26 mouse cellular contexts compared by ENCODE assay signal in the genomic region with DNA sequence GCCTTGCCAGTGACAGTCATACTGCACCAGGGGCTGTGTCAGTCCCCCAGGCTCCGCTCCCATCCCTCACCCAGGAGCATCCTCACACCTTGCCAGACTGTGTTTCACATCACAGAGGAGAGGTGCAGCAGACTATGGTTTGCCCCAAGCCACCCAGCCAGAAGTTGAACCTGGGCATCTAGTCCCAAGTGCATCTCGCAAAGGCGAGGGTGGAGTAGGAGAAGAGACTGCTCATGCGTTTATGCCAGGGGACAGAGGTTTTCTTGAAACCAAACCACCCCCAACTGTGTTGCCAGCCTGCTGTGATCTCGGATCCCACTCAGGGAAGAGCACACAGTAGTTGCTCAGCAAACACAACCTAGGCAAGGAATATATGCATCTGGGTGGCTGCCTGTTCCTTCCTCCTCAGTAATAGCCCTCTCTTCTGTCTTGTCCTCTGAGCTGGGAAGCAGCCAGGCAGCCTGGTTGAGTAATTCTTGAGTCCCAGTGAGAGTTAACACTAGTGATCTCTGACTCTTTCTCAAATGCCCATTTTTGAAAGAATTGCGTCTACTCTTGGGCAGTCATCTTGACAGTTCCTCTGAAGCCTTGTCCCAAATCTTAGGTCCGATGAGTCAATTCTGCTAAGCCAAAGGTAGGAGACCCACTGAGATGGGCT. TPM values are rescaled to one million over a fixed set of nuclear protein-coding genes. Genes with fewer than 3 reads are reported as not detected.
DNase-seq lines count a peak whose midpoint lies in the region; ATAC-seq and TF ChIP-seq lines count a peak whose summit lies in the region.
"Had no signal": no experiment of that assay in that cellular context is flagged by ENCODE, and none has a peak within 500 bp of the region (broad histone marks: within the 10 kb centered on the region; RNA-seq: fewer than 3 reads in every experiment).

No protein-coding gene starts in this region.

- ATAC-seq in intestine, embryonic 15.5 days, result no peak
- no peak for ATAC-seq in megakaryocyte, adult 5-6 weeks (ENCODE audit: poor library complexity, severe bottlenecking)
- ATAC-seq: CD4-positive, CD25-positive, alpha-beta regulatory T cell, adult 4 months; midbrain, embryonic 16.5 days; Patski had no signal

- H3K27me3 ChIP-seq in kidney, adult 2 months (replicated peaks; ENCODE audit: control insufficient read depth, insufficient read depth, low read length), result no peaks in the 10 kb centered on the region
- no peaks in the 10 kb centered on the region for H3K27me3 ChIP-seq in intestine, embryonic 15.5 days (replicated peaks)
- no peaks in the 10 kb centered on the region for H3K27me3 ChIP-seq in small intestine, adult 2 months (ENCODE audit: control insufficient read depth, insufficient read depth, low read length)
- H3K27me3 ChIP-seq: embryonic facial prominence, embryonic 12.5 days; neural tube, embryonic 13.5 days; Patski had no signal

- H3K9me3 ChIP-seq in intestine, embryonic 15.5 days, result no peaks in the 10 kb centered on the region
- H3K9me3 ChIP-seq: embryonic facial prominence, embryonic 12.5 days; forebrain, embryonic 12.5 days; heart, embryonic 10.5 days; hindbrain, embryonic 15.5 days; neural tube, embryonic 13.5 days had no signal

- peaks cover 29% of the 10 kb centered on the region for H3K4me1 ChIP-seq in kidney, adult 2 months (ENCODE audit: control insufficient read depth, insufficient read depth, low read length)
- H3K4me1 ChIP-seq in intestine, embryonic 15.5 days (replicated peaks), result peaks cover 61% of the 10 kb centered on the region
- H3K4me1 ChIP-seq in small intestine, adult 2 months (ENCODE audit: control insufficient read depth, insufficient read depth, insufficient read length, low read length), result peaks cover 48% of the 10 kb centered on the region
- H3K4me1 ChIP-seq: embryonic facial prominence, embryonic 12.5 days; hindbrain, embryonic 15.5 days had no signal

- WGBS in kidney, adult 2 months, result 70% methylated on average over 7 of the region's 7 CpGs
- WGBS in intestine, embryonic 15.5 days, result 84% methylated on average over 7 of the region's 7 CpGs
- WGBS in small intestine, adult 2 months, result 50% methylated on average over 7 of the region's 7 CpGs

- peak; percentile 69 for DNase-seq in kidney, adult 2 months
- DNase-seq in kidney, adult 18-20 months, result no peak
- peak; percentile 27 for DNase-seq in 3T3-L1 (ENCODE audit: low read depth, low spot score)
- DNase-seq in Muller cell, postnatal 12 days (ENCODE audit: inconsistent ontology term), result no peak
- DNase-seq in lung, postnatal 10 days, result no peak
- DNase-seq: adrenal gland, adult 2 months; cerebellum, adult 18-20 months; heart, postnatal 4 days; lung, embryonic 14.5 days; lung, postnatal 36 days; thymus, postnatal 14 days had no signal

- no peak for TF ChIP-seq POLR2A in kidney, adult 2 months (IDR thresholded peaks at IDR 0.05; ENCODE audit: low read depth, low read length)
- TF ChIP-seq POLR2A in small intestine, adult 2 months (IDR thresholded peaks at IDR 0.05; ENCODE audit: low read depth, low read length), result no peak

- no peak overlapping the region for H3K4me2 ChIP-seq in intestine, embryonic 15.5 days (replicated peaks)
- H3K4me2 ChIP-seq: embryonic facial prominence, embryonic 12.5 days; forebrain, embryonic 12.5 days; hindbrain, embryonic 15.5 days; lung, embryonic 14.5 days; neural tube, embryonic 13.5 days had no signal

- H3K4me3 ChIP-seq in kidney, adult 2 months (ENCODE audit: insufficient read depth, low read depth, low read length), result no peak overlapping the region
- no peak overlapping the region for H3K4me3 ChIP-seq in intestine, embryonic 15.5 days (replicated peaks)
- H3K4me3 ChIP-seq in small intestine, adult 2 months (ENCODE audit: low read depth, low read length), result no peak overlapping the region
- H3K4me3 ChIP-seq: embryonic facial prominence, embryonic 12.5 days; forebrain, embryonic 12.5 days; heart, embryonic 10.5 days; hindbrain, embryonic 15.5 days; myocyte; neural tube, embryonic 13.5 days had no signal

- H3K27ac ChIP-seq in kidney, adult 2 months (ENCODE audit: insufficient read depth, low read depth, low read length), result peak overlapping the region; percentile 40; the same call in 1 of the 2 replicates
- H3K27ac ChIP-seq in intestine, embryonic 15.5 days, result peak overlapping the region; percentile 84
- peak overlapping the region; percentile 85 for H3K27ac ChIP-seq in small intestine, adult 2 months (ENCODE audit: insufficient read depth, low read depth, low read length)
- H3K27ac ChIP-seq: embryonic facial prominence, embryonic 12.5 days; forebrain, embryonic 12.5 days; heart, embryonic 10.5 days; hindbrain, embryonic 15.5 days; liver, embryonic 14.5 days; neural tube, embryonic 13.5 days had no signal

- H3K36me3 ChIP-seq in kidney, adult 2 months (ENCODE audit: control insufficient read depth, insufficient read depth, low read length), result peaks cover 2% of the 10 kb centered on the region; the same call in 1 of the 2 replicates
- H3K36me3 ChIP-seq in intestine, embryonic 15.5 days, result peaks cover 7% of the 10 kb centered on the region
- peaks cover 15% of the 10 kb centered on the region for H3K36me3 ChIP-seq in small intestine, adult 2 months (ENCODE audit: control insufficient read depth, insufficient read depth, low read length)

- TF ChIP-seq CTCF in kidney, adult 2 months (conservative IDR thresholded peaks at IDR 0.05; ENCODE audit: insufficient read depth, insufficient read length, low read depth, low read length), result no peak
- TF ChIP-seq CTCF in small intestine, adult 2 months (IDR thresholded peaks at IDR 0.05; ENCODE audit: extremely low read depth, insufficient read length, insufficient replicate concordance, low read depth, low read length), result no peak

- no peak overlapping the region for H3K9ac ChIP-seq in intestine, embryonic 15.5 days
- H3K9ac ChIP-seq: embryonic facial prominence, embryonic 12.5 days; forebrain, embryonic 12.5 days; hindbrain, embryonic 15.5 days; liver, embryonic 14.5 days; lung, embryonic 14.5 days; neural tube, embryonic 13.5 days had no signal

RNA-seq across cellular contexts. Expression of gene Hcrtr1, which starts 7.6 kb away (rescaled TPM):
- 0.54 and 0.56 TPM in 2 replicates for polyA plus RNA-seq in kidney, adult 2 months (2012; rRNA removed)
- polyA plus RNA-seq in intestine, embryonic 15.5 days (2015; fragmentation: Nextera tagmentation; extraction: Ambion mirVana), result 0.24 and 0.37 TPM in 2 replicates
- polyA plus RNA-seq in small intestine, adult 2 months (2012; rRNA removed), result 3.3 and 3.8 TPM in 2 replicates
- not detected in 2 replicates for total RNA-seq in megakaryocyte, adult 5-6 weeks (2015)
- not detected in 2 replicates for total RNA-seq in megakaryocyte, adult 5-6 weeks (2017)
- total RNA-seq: heart, postnatal 4 days; megakaryocyte-erythroid progenitor cell, adult 5-6 weeks had no signal
- polyA plus RNA-seq: CD4-positive, CD25-positive, alpha-beta regulatory T cell, adult 4 months; heart, embryonic 16.5 days; liver, embryonic 14.5 days; myocyte had no signal

RNA-seq across cellular contexts. Expression of gene Pef1, which starts 29.2 kb away (rescaled TPM):
- polyA plus RNA-seq in kidney, adult 2 months (2012; rRNA removed), result 129 and 139 TPM in 2 replicates
- 67.0 and 76.6 TPM in 2 replicates for polyA plus RNA-seq in intestine, embryonic 15.5 days (2015; fragmentation: Nextera tagmentation; extraction: Ambion mirVana)
- polyA plus RNA-seq in small intestine, adult 2 months (2012; rRNA removed), result 71.6 and 171 TPM in 2 replicates
- total RNA-seq in megakaryocyte, adult 5-6 weeks (2015), result 53.1 TPM in 2 replicates
- total RNA-seq in megakaryocyte, adult 5-6 weeks (2017), result 12.3 and 18.0 TPM in 2 replicates

RNA-seq across cellular contexts. Expression of gene Tinagl1, which starts 43.3 kb away (rescaled TPM):
- 118 and 133 TPM in 2 replicates for polyA plus RNA-seq in kidney, adult 2 months (2012; rRNA removed)
- 65.6 and 72.9 TPM in 2 replicates for polyA plus RNA-seq in intestine, embryonic 15.5 days (2015; fragmentation: Nextera tagmentation; extraction: Ambion mirVana)
- polyA plus RNA-seq in small intestine, adult 2 months (2012; rRNA removed), result 106 and 109 TPM in 2 replicates
- total RNA-seq in megakaryocyte, adult 5-6 weeks (2015), result 11.4 and 12.3 TPM in 2 replicates
- total RNA-seq in megakaryocyte, adult 5-6 weeks (2017), result 8.3 and 13.7 TPM in 2 replicates
- polyA plus RNA-seq: CD4-positive, CD25-positive, alpha-beta regulatory T cell, adult 4 months had no signal

Comparison
In these comparisons a context has a peak if more than half of its experiments do, and no peak if none do; other contexts are left out.
1. DNase-seq: peak in kidney, adult 2 months (single experiment) and 3T3-L1 (single experiment); none in kidney, adult 18-20 months (single experiment), Muller cell, postnatal 12 days (single experiment) and lung, postnatal 10 days (single experiment).
2. Peak in every context shown above with its lines, with median percentiles within 50 percentile points of each other: H3K27ac ChIP-seq.